8 mouse cellular contexts compared by ENCODE assay signal in the genomic region with DNA sequence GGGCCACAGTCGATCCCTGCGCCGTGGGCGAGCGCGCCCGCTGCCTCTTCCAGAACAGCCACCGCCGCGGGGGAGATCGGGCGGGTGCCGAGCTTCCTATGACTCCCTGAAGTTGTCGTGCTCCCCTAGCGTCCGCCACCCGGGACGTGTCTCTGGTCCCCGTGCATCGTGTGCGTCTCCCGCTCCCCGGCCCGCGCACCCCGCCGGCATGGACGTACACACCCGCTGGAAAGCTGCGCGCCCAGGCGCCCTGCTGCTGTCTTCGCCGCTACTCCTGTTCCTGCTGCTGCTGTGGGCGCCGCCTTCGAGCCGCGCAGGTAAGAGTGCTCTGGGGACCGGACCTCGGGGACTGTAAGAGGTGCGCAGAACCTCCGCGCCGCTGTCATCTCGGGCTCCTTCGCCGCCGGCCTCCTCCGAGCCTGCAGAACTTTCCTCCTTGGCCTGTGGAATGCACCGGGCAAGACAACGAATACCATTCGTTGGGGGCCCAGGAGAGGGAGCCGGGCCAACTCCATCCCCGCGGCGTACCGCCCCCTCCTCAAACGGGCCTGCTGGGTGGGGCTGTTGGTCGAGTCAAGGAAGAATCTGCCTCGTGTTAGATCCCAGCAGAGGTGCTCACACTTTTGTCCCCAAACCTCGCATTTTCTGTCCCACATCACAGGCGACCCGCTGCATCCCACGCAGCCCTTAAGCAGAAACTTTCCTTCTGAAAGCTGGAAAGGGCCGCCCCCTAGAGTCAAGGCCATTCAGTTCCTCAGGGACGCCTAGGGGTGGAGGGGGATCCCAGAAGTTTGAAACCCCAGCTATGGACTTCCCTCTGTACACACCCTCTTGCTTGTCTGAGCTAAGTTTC. TPM values are rescaled to one million over a fixed set of nuclear protein-coding genes. Genes with fewer than 3 reads are reported as not detected.
DNase-seq lines count a peak whose midpoint lies in the region; ATAC-seq lines count a peak whose summit lies in the region.

No protein-coding gene starts in this region.

- ATAC-seq in heart, embryonic 12.5 days (ENCODE audit: insufficient number of reproducible peaks, low FRiP score), result peak; percentile 26; the same call in 1 of the 2 replicates
- ATAC-seq in kidney, embryonic 15.5 days (replicated peaks; ENCODE audit: low FRiP score), result peak; percentile 13
- ATAC-seq in megakaryocyte progenitor cell, adult 5-6 weeks (replicated peaks; ENCODE audit: poor library complexity), result no peak

- peak overlapping the region; percentile 89 for H3K9ac ChIP-seq in heart, embryonic 12.5 days
- peak overlapping the region; percentile 71 for H3K9ac ChIP-seq in kidney, embryonic 15.5 days

- H3K4me1 ChIP-seq in heart, embryonic 12.5 days (replicated peaks), result peaks cover 66% of the 10 kb centered on the region
- peaks cover 46% of the 10 kb centered on the region for H3K4me1 ChIP-seq in kidney, embryonic 15.5 days

- peak overlapping the region; percentile 85 for H3K4me3 ChIP-seq in heart, embryonic 12.5 days
- H3K4me3 ChIP-seq in kidney, embryonic 15.5 days (replicated peaks), result peak overlapping the region; percentile 75

- peak overlapping the region; percentile 85 for H3K27ac ChIP-seq in heart, embryonic 12.5 days (ENCODE audit: poor library complexity, severe bottlenecking)
- H3K27ac ChIP-seq in kidney, embryonic 15.5 days, result peak overlapping the region; percentile 88

- no peaks in the 10 kb centered on the region for H3K36me3 ChIP-seq in heart, embryonic 12.5 days
- no peaks in the 10 kb centered on the region for H3K36me3 ChIP-seq in kidney, embryonic 15.5 days

- no peaks in the 10 kb centered on the region; the same call in 1 of the 2 replicates for H3K27me3 ChIP-seq in heart, embryonic 12.5 days (replicated peaks)
- peaks cover 18% of the 10 kb centered on the region for H3K27me3 ChIP-seq in kidney, embryonic 15.5 days

- DNase-seq in layer of hippocampus, postnatal 25 days (ENCODE audit: extremely low spot score in 1 of 2, low spot score in 1 of 2), result peak; percentile 16 to 30
- no peak for DNase-seq in layer of hippocampus, postnatal 36 days
- DNase-seq in embryo, embryonic 11.5 days (ENCODE audit: low read depth, low spot score), result peak; percentile 37
- DNase-seq in lung, postnatal 10 days, result peak; percentile 87
- DNase-seq in right cerebral cortex, postnatal 25 days, result peak; percentile 31

- H3K4me2 ChIP-seq in heart, embryonic 12.5 days, result peak overlapping the region; percentile 99
- peak overlapping the region; percentile 98 for H3K4me2 ChIP-seq in kidney, embryonic 15.5 days

- H3K9me3 ChIP-seq in heart, embryonic 12.5 days (replicated peaks), result no peaks in the 10 kb centered on the region
- no peaks in the 10 kb centered on the region for H3K9me3 ChIP-seq in kidney, embryonic 15.5 days (replicated peaks)

- under 1% methylated on average over 67 of the region's 67 CpGs for WGBS in heart, embryonic 12.5 days
- WGBS in kidney, embryonic 15.5 days, result under 1% methylated on average over 64 of the region's 67 CpGs

RNA-seq across cellular contexts. Expression of a gene that starts 0.6 kb away (rescaled TPM):
- 1 to 10 TPM; 3.3 to 4.2 TPM for total RNA-seq in layer of hippocampus, postnatal 25 days (2021)
- 1 to 10 TPM; 3.6 to 3.9 TPM for total RNA-seq in layer of hippocampus, postnatal 36 days (2021)
- polyA plus RNA-seq in heart, embryonic 12.5 days (2016; fragmentation: Nextera tagmentation; extraction: Ambion mirVana), result 53.3 and 54.7 TPM in 2 replicates
- polyA plus RNA-seq in kidney, embryonic 15.5 days (2015; fragmentation: Nextera tagmentation; extraction: Ambion mirVana), result 51.0 and 62.1 TPM in 2 replicates
- total RNA-seq in megakaryocyte progenitor cell, adult 5-6 weeks (2015), result 2.4 and 2.5 TPM in 2 replicates
- 0.58 and 1.0 TPM in 2 replicates for total RNA-seq in megakaryocyte progenitor cell, adult 5-6 weeks (2017)

Comparison
In these comparisons a context has a peak if more than half of its experiments do, and no peak if none do; other contexts are left out.
1. DNase-seq: peak in layer of hippocampus, postnatal 25 days (2 of 2), embryo, embryonic 11.5 days (single experiment), lung, postnatal 10 days (single experiment) and right cerebral cortex, postnatal 25 days (single experiment); none in layer of hippocampus, postnatal 36 days (0 of 2).